Mouse (Mus musculus): ENCODE results near the gene G0s2. TPM values are rescaled to one million over a fixed set of nuclear protein-coding genes. Genes with fewer than 3 reads are reported as not detected.

G0s2 gene
- polyA plus RNA-seq, 1 experiment from 2014 or later, result 37.1 TPM

- no peak overlapping the region for H3K4me3 ChIP-seq (replicated peaks)
- ATAC-seq (replicated peaks; ENCODE audit: low FRiP score), result no peak
- no peaks in the 10 kb centered on the region for H3K27me3 ChIP-seq
- H3K4me1 ChIP-seq, result peaks cover 28% of the 10 kb centered on the region
- H3K9ac ChIP-seq, result no peak overlapping the region
- no peaks in the 10 kb centered on the region for H3K9me3 ChIP-seq (replicated peaks)
- WGBS, result 73% methylated on average over 2 of the region's 2 CpGs
- no peak overlapping the region for H3K4me2 ChIP-seq
- no peaks in the 10 kb centered on the region for H3K36me3 ChIP-seq
- H3K27ac ChIP-seq, result no peak overlapping the region
Observed at GRCm38 (mm10) chr1:193303096-193303495, 30.1 kb upstream of the G0s2 start.

GRCm38 (mm10) chr1:193302093-193302405 lies 29.0 kb upstream of the G0s2 start:
- ATAC-seq (replicated peaks; ENCODE audit: low FRiP score), result no peak
- Histone ChIP-seq H3K27me3 (no peaks in the 10 kb centered on the region), H3K4me2 (no peak overlapping the region), H3K4me1 (peaks cover 28% of the 10 kb centered on the region), H3K27ac (no peak overlapping the region), H3K4me3 (replicated peaks) (no peak overlapping the region), H3K36me3 (no peaks in the 10 kb centered on the region), H3K9ac (no peak overlapping the region), H3K9me3 (replicated peaks) (no peaks in the 10 kb centered on the region)
- WGBS, result 65% methylated on average over 8 of the region's 8 CpGs

GRCm38 (mm10) chr1:193301216-193302092 lies 28.4 kb upstream of the G0s2 start:
- Histone ChIP-seq H3K4me3 (replicated peaks) (no peak overlapping the region), H3K27me3 (no peaks in the 10 kb centered on the region), H3K4me2 (no peak overlapping the region), H3K4me1 (peaks cover 28% of the 10 kb centered on the region), H3K9ac (no peak overlapping the region), H3K36me3 (no peaks in the 10 kb centered on the region), H3K9me3 (replicated peaks) (no peaks in the 10 kb centered on the region), H3K27ac (no peak overlapping the region)
- 59% methylated on average over 6 of the region's 6 CpGs for WGBS
- ATAC-seq (replicated peaks; ENCODE audit: low FRiP score), result peak; percentile 18; the same call in 1 of the 2 replicates

GRCm38 (mm10) chr1:193299995-193300394 lies 27.0 kb upstream of the G0s2 start:
- no peak overlapping the region for H3K4me3 ChIP-seq (replicated peaks)
- no peak overlapping the region for H3K4me2 ChIP-seq
- no peaks in the 10 kb centered on the region for H3K36me3 ChIP-seq
- H3K27ac ChIP-seq, result no peak overlapping the region
- H3K9me3 ChIP-seq (replicated peaks), result no peaks in the 10 kb centered on the region
- H3K27me3 ChIP-seq, result no peaks in the 10 kb centered on the region
- no peak overlapping the region for H3K9ac ChIP-seq
- WGBS, result 44% methylated on average over 1 of the region's 1 CpGs
- peaks cover 28% of the 10 kb centered on the region for H3K4me1 ChIP-seq
- no peak for ATAC-seq (replicated peaks; ENCODE audit: low FRiP score)

- Histone ChIP-seq H3K36me3 (no peaks in the 10 kb centered on the region), H3K27ac (no peak overlapping the region), H3K4me1 (peaks cover 28% of the 10 kb centered on the region), H3K9me3 (replicated peaks) (no peaks in the 10 kb centered on the region), H3K27me3 (no peaks in the 10 kb centered on the region), H3K9ac (no peak overlapping the region), H3K4me3 (replicated peaks) (no peak overlapping the region), H3K4me2 (no peak overlapping the region)
- ATAC-seq (replicated peaks; ENCODE audit: low FRiP score), result no peak
- 78% methylated on average over 3 of the region's 3 CpGs for WGBS
Observed at GRCm38 (mm10) chr1:193298141-193298765, 25.2 kb upstream of the G0s2 start.

- ATAC-seq (replicated peaks; ENCODE audit: low FRiP score), result no peak
- 80% methylated on average over 5 of the region's 5 CpGs for WGBS
Observed at GRCm38 (mm10) chr1:193295920-193296319, 22.9 kb upstream of the G0s2 start.

GRCm38 (mm10) chr1:193293926-193294325 lies 20.9 kb upstream of the G0s2 start:
- H3K9ac ChIP-seq, result no peak overlapping the region
- no peaks in the 10 kb centered on the region for H3K9me3 ChIP-seq (replicated peaks)
- H3K27ac ChIP-seq, result no peak overlapping the region
- no peaks in the 10 kb centered on the region for H3K27me3 ChIP-seq
- no peak overlapping the region for H3K4me3 ChIP-seq (replicated peaks)
- peaks cover 4% of the 10 kb centered on the region for H3K4me1 ChIP-seq
- no peaks in the 10 kb centered on the region for H3K36me3 ChIP-seq
- H3K4me2 ChIP-seq, result no peak overlapping the region
- no peak for ATAC-seq (replicated peaks; ENCODE audit: low FRiP score)
- WGBS, result 76% methylated on average over 3 of the region's 3 CpGs

More at GRCm38 (mm10) chr1:193295920-193296319, 22.9 kb upstream of the G0s2 start:
- Histone ChIP-seq H3K27ac (no peak overlapping the region), H3K4me3 (replicated peaks) (no peak overlapping the region), H3K4me1 (peaks cover 14% of the 10 kb centered on the region), H3K9me3 (replicated peaks) (no peaks in the 10 kb centered on the region), H3K27me3 (no peaks in the 10 kb centered on the region), H3K9ac (no peak overlapping the region), H3K4me2 (no peak overlapping the region), H3K36me3 (no peaks in the 10 kb centered on the region)

GRCm38 (mm10) chr1:193293039-193293438 lies 20.0 kb upstream of the G0s2 start:
- no peak overlapping the region for H3K4me2 ChIP-seq
- H3K27me3 ChIP-seq, result no peaks in the 10 kb centered on the region
- no peaks in the 10 kb centered on the region for H3K4me1 ChIP-seq
- H3K27ac ChIP-seq, result no peak overlapping the region
- H3K4me3 ChIP-seq (replicated peaks), result no peak overlapping the region
- no peak overlapping the region for H3K9ac ChIP-seq
- no peaks in the 10 kb centered on the region for H3K9me3 ChIP-seq (replicated peaks)
- ATAC-seq (replicated peaks; ENCODE audit: low FRiP score), result no peak
- H3K36me3 ChIP-seq, result no peaks in the 10 kb centered on the region
- WGBS, result 54% methylated on average over 2 of the region's 2 CpGs

- no peak overlapping the region for H3K4me2 ChIP-seq
- no peak overlapping the region for H3K4me3 ChIP-seq (replicated peaks)
- H3K9me3 ChIP-seq (replicated peaks), result no peaks in the 10 kb centered on the region
- ATAC-seq (replicated peaks; ENCODE audit: low FRiP score), result no peak
- no peak overlapping the region for H3K9ac ChIP-seq
- no peaks in the 10 kb centered on the region for H3K4me1 ChIP-seq
- H3K27me3 ChIP-seq, result no peaks in the 10 kb centered on the region
- H3K27ac ChIP-seq, result no peak overlapping the region
- H3K36me3 ChIP-seq, result no peaks in the 10 kb centered on the region
Observed at GRCm38 (mm10) chr1:193290686-193291085, 17.7 kb upstream of the G0s2 start.

- no peaks in the 10 kb centered on the region for H3K9me3 ChIP-seq (replicated peaks)
- no peak overlapping the region for H3K27ac ChIP-seq
- ATAC-seq (replicated peaks; ENCODE audit: low FRiP score), result no peak
- H3K4me3 ChIP-seq (replicated peaks), result no peak overlapping the region
- no peaks in the 10 kb centered on the region for H3K36me3 ChIP-seq
- no peak overlapping the region for H3K9ac ChIP-seq
- no peaks in the 10 kb centered on the region for H3K4me1 ChIP-seq
- H3K27me3 ChIP-seq, result no peaks in the 10 kb centered on the region
- 74% methylated on average over 5 of the region's 5 CpGs for WGBS
- no peak overlapping the region for H3K4me2 ChIP-seq
Observed at GRCm38 (mm10) chr1:193289914-193290313, 16.9 kb upstream of the G0s2 start.

GRCm38 (mm10) chr1:193289076-193289475 lies 16.1 kb upstream of the G0s2 start:
- Histone ChIP-seq H3K9me3 (replicated peaks) (no peaks in the 10 kb centered on the region), H3K9ac (no peak overlapping the region), H3K27me3 (no peaks in the 10 kb centered on the region), H3K27ac (no peak overlapping the region), H3K4me1 (no peaks in the 10 kb centered on the region), H3K4me3 (replicated peaks) (no peak overlapping the region), H3K4me2 (no peak overlapping the region), H3K36me3 (no peaks in the 10 kb centered on the region)
- ATAC-seq (replicated peaks; ENCODE audit: low FRiP score), result no peak
- WGBS, result 90% methylated on average over 3 of the region's 3 CpGs

GRCm38 (mm10) chr1:193287578-193287977 lies 14.6 kb upstream of the G0s2 start:
- Histone ChIP-seq H3K4me2 (no peak overlapping the region), H3K9ac (no peak overlapping the region), H3K4me1 (no peaks in the 10 kb centered on the region), H3K36me3 (no peaks in the 10 kb centered on the region), H3K27me3 (no peaks in the 10 kb centered on the region), H3K27ac (no peak overlapping the region), H3K4me3 (replicated peaks) (no peak overlapping the region), H3K9me3 (replicated peaks) (no peaks in the 10 kb centered on the region)
- 83% methylated on average over 2 of the region's 2 CpGs for WGBS
- no peak for ATAC-seq (replicated peaks; ENCODE audit: low FRiP score)
